Mouse (Mus musculus) lung, embryonic 14.5 days (tissue): Measurements from ENCODE around the gene Mtif2. TPM values are rescaled to one million over a fixed set of nuclear protein-coding genes. Genes with fewer than 3 reads are reported as not detected.

Source experiments
- ATAC-seq: fragments of 200-750 bp; cut with Nextera tagmentation; 2 replicates; pipeline ENCODE4 v1.8.0; 2017; ENCODE audit warnings: mild to moderate bottlenecking, moderate TSS enrichment, moderate library complexity; ENCODE audit not compliant: insufficient read depth
- DNase-seq: peaks from one replicate; pipeline ENCODE4 v3.0.0-alpha.2; 2015
- H3K27ac ChIP-seq: fragments of 300-500 bp; sonication (generic); 2 replicates; pipeline ENCODE4 v1.5.1; 2014; ENCODE audit warnings: low read depth, mild to moderate bottlenecking, moderate library complexity
- H3K27me3 ChIP-seq: fragments of 300-500 bp; sonication (generic); 2 replicates; pipeline ENCODE4 v1.6.1; 2014; ENCODE audit warnings: low read length, control low read depth; ENCODE audit not compliant: insufficient read depth
- H3K36me3 ChIP-seq: fragments of 300-500 bp; sonication (generic); 2 replicates; pipeline ENCODE4 v1.6.1; 2014; ENCODE audit warnings: control low read depth; ENCODE audit not compliant: insufficient read depth
- H3K4me1 ChIP-seq: fragments of 300-500 bp; sonication (generic); 2 replicates; pipeline ENCODE4 v1.6.1; 2014; ENCODE audit warnings: antibody characterized with exemption, control low read depth; ENCODE audit not compliant: insufficient read depth
- H3K4me2 ChIP-seq: fragments of 300-500 bp; sonication (generic); 2 replicates; pipeline ENCODE4 v1.6.1; 2014; ENCODE audit warnings: mild to moderate bottlenecking
- H3K4me3 ChIP-seq: fragments of 300-500 bp; sonication (generic); 2 replicates; pipeline ENCODE4 v1.5.1; 2014; ENCODE audit warnings: low read depth, low read length
- H3K9ac ChIP-seq: fragments of 300-500 bp; sonication (generic); 2 replicates; pipeline ENCODE4 v1.6.1; 2014
- H3K9me3 ChIP-seq: fragments of 300-500 bp; sonication (generic); 2 replicates; pipeline ENCODE4 v1.6.1; 2016; ENCODE audit warnings: low read depth, low read length, control low read depth
- CTCF ChIP-seq: IDR thresholded peaks from 2 replicates; pipeline ENCODE4 v1.5.1; 2016; ENCODE audit warnings: antibody characterized with exemption, low read depth
- WGBS: fragments of 180-500 bp; shearing (Covaris S2); extraction: QIAGEN DNeasy Blood & Tissue Kit; methylation state at CpG from one replicate; pipeline ENCODE4 v1.1.7; 2014; 5-methylcytosine and 5-hydroxymethylcytosine counted together
- polyA plus RNA-seq: library from polyadenylated mRNA; unstranded; fragments of >200 nt; fragmentation: Nextera tagmentation; extraction: Ambion mirVana; gene quantifications from 2 replicates; pipeline ENCODE4 v1.2.1, GENCODE M21; 2014

Mtif2 gene
- polyA plus RNA-seq, 1 experiment from 2014 or later: 39.2 TPM

DNA sequence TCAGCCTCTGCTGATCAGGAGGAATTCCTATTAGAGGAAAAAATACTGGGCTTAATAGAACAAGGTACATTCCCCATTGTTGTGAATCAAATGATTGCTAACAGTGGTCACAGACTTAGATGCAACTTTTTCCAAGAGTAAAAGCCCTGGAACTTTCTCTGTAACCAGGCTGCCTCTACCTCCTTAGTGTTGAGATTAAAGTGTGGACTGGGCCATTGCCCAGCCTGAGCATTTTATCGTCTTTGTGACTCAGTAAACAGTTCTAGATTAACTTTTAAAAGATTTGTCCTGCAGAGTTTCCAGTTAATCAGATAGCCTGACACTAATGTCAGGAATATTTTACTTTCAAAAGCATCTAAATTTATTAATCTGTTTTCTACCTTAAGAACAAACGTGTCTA lies 20.6 kb downstream of the Mtif2 start:
- peaks cover 45% of the 10 kb centered on the region for H3K36me3 ChIP-seq
- H3K27ac ChIP-seq: peak overlapping the region; percentile 86; the same call in 1 of the 2 replicates

DNA sequence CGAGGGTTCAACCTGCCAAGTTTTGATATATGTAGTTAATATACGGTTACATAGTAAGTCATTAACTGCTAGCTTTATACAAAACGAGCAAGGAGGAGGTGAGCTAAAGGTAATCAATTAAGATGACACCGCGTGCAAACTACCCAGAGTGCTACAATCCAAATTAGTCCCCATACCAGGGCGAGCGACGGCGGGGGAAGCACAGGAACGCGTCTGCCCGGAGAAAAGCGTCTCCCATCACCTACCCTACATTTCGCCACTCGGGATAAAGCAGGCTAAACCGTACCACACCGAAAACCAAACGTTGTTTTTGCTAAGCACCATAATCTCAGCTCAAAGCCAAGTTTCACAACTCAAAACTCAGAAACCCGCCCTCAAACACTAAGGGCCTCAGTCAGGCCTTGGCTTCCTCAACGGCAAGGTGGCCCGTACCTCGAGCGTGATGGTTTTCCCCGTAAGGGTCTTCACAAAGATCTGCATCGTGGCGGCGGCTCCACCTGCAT lies 21.1 kb downstream of the Mtif2 start:
- 0 out of 2 replicates have a peak, but pooled peaks have one; percentile 0 for ATAC-seq
- WGBS: under 1% methylated on average over 27 of the region's 27 CpGs

More for the DNA sequence above, 20.6 kb downstream of the Mtif2 start:
- H3K4me3 ChIP-seq: peak overlapping the region; percentile 74
- peak overlapping the region; percentile 95 for H3K9ac ChIP-seq
- DNase-seq (no peak), ATAC-seq (no peak)
- H3K4me1 ChIP-seq: peaks cover 6% of the 10 kb centered on the region; the same call in 1 of the 2 replicates
- no peaks in the 10 kb centered on the region for H3K9me3 ChIP-seq
- H3K4me2 ChIP-seq: peak overlapping the region; percentile 80
- TF ChIP-seq CTCF: no peak
- 13% methylated on average over 2 of the region's 2 CpGs for WGBS
- no peaks in the 10 kb centered on the region for H3K27me3 ChIP-seq

GRCm38 (mm10) chr11:29547752-29548503 lies 21.7 kb downstream of the Mtif2 start, which contains the start of the genes Clhc1 and Rps27a:
Gene Clhc1, plus strand, starts transcription at chr11:29547950.
Gene Rps27a, minus strand, starts transcription at chr11:29548109.
- DNase-seq (peak; percentile 96), ATAC-seq (peak; percentile 97)
- H3K4me2 ChIP-seq: peak within 1 kb of the TSS; percentile 80
- under 1% methylated on average over 46 of the region's 46 CpGs for whole genome bisulfite sequencing
- H3K4me3 ChIP-seq: peak within 1 kb of the TSS; percentile 74
- H3K36me3 ChIP-seq: peaks cover 36% of the 10 kb centered on the region
- H3K9me3 ChIP-seq: no peaks in the 10 kb centered on the region
- no peak for TF ChIP-seq CTCF
- peak within 1 kb of the TSS; percentile 95 for H3K9ac ChIP-seq
- no peaks in the 10 kb centered on the region for H3K27me3 ChIP-seq
- H3K4me1 ChIP-seq: peaks cover 6% of the 10 kb centered on the region; the same call in 1 of the 2 replicates
- peak within 1 kb of the TSS; percentile 86 for H3K27ac ChIP-seq

More for the DNA sequence above, 21.1 kb downstream of the Mtif2 start:
- peak overlapping the region; percentile 80 for H3K4me2 ChIP-seq
- H3K9me3 ChIP-seq: no peaks in the 10 kb centered on the region
- peak overlapping the region; percentile 86 for H3K27ac ChIP-seq
- no peak for DNase-seq
- peaks cover 6% of the 10 kb centered on the region; the same call in 1 of the 2 replicates for H3K4me1 ChIP-seq
- H3K36me3 ChIP-seq: peaks cover 40% of the 10 kb centered on the region
- TF ChIP-seq CTCF: no peak
- peak overlapping the region; percentile 95 for H3K9ac ChIP-seq
- no peaks in the 10 kb centered on the region for H3K27me3 ChIP-seq
- H3K4me3 ChIP-seq: peak overlapping the region; percentile 74

GRCm38 (mm10) chr11:29548504-29549424 lies 22.6 kb downstream of the Mtif2 start:
- peak overlapping the region; percentile 37; the same call in 1 of the 2 replicates for H3K27ac ChIP-seq
- DNase-seq: no peak
- 0 out of 2 replicates have a peak, but pooled peaks have one; percentile 5 for ATAC-seq

DNA sequence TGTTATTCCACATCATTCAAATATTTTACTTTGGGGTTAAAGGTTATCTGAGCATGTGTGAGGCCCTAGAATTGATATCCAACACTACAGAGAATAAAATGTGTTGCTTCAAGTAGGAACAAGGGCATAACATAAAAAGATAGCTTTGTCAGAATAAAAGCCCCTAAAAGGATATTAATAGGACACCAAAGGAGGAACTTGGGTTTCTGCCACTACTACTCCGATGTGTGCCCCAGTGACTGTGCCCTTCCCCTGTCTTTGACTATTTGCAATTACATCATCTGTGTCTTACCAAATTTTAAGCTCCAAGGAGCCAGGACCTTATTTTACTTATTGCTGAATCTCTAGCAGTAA lies 23.2 kb downstream of the Mtif2 start:
- no peak overlapping the region for H3K27ac ChIP-seq
- peaks cover 26% of the 10 kb centered on the region for H3K36me3 ChIP-seq
- 86% methylated on average over 1 of the region's 1 CpGs for WGBS
- no peak for DNase-seq
- no peaks in the 10 kb centered on the region for H3K9me3 ChIP-seq
- no peak overlapping the region for H3K4me3 ChIP-seq
- TF ChIP-seq CTCF: no peak
- H3K9ac ChIP-seq: no peak overlapping the region
- H3K27me3 ChIP-seq: no peaks in the 10 kb centered on the region
- ATAC-seq: no peak
- no peak overlapping the region for H3K4me2 ChIP-seq
- H3K4me1 ChIP-seq: peaks cover 6% of the 10 kb centered on the region; the same call in 1 of the 2 replicates

More at GRCm38 (mm10) chr11:29548504-29549424, 22.6 kb downstream of the Mtif2 start:
- WGBS: 17% methylated on average over 23 of the region's 23 CpGs
- Histone ChIP-seq H3K4me1 (peaks cover 6% of the 10 kb centered on the region; the same call in 1 of the 2 replicates), H3K4me3 (peak overlapping the region; percentile 74), H3K9ac (peak overlapping the region; percentile 95), H3K36me3 (peaks cover 33% of the 10 kb centered on the region), H3K9me3 (no peaks in the 10 kb centered on the region), H3K27me3 (no peaks in the 10 kb centered on the region), H3K4me2 (peak overlapping the region; percentile 67)
- TF ChIP-seq CTCF: no peak

DNA sequence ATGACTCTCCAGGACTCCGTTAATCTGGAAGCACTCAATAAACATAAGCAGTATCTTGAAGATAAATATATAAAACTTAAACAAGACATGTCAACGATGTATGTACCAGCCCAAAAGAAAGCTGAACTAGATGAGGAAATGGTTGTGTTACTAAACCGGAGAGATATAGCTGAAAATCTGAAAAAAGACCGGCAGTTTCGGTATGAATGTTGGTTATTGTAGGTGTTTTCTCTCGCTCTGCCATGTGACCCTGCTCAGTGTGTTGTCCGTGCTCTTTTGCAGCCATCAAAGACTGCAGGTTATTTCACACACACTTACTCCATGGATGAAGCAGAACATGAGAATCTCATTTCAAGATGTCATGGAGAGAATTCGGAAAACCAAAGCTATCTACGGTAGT lies 34.2 kb downstream of the Mtif2 start:
- H3K27ac ChIP-seq: no peak overlapping the region
- H3K4me1 ChIP-seq: no peaks in the 10 kb centered on the region
- H3K4me2 ChIP-seq: no peak overlapping the region
- WGBS: 73% methylated on average over 9 of the region's 9 CpGs
- no peaks in the 10 kb centered on the region for H3K36me3 ChIP-seq
- no peak overlapping the region for H3K4me3 ChIP-seq
- ATAC-seq (no peak), DNase-seq (no peak)
- H3K9me3 ChIP-seq: no peaks in the 10 kb centered on the region
- no peak for TF ChIP-seq CTCF
- no peak overlapping the region for H3K9ac ChIP-seq
- no peaks in the 10 kb centered on the region for H3K27me3 ChIP-seq
